Mouse (Mus musculus) cerebellum, postnatal 36 days (tissue): ENCODE measurements around the gene Rps15a.

Experiments used
- DNase-seq, 2 experiments: peaks; one replicate each; pipeline ENCODE4 v3.0.0; 2021 to 2022; ENCODE audit warnings: mixed read lengths in 2 of 2

Rps15a gene

GRCm38 (mm10) chr7:118115877-118116568 is at the start of gene Rps15a:
Gene Rps15a (minus strand): TSS chr7:118116188.
- DNase-seq = peak; percentile 95 to 98

GRCm38 (mm10) chr7:118163006-118163405 is 47.0 kb upstream of the Rps15a start:
- no peak for DNase-seq

GRCm38 (mm10) chr7:118160121-118160520 is 44.1 kb upstream of the Rps15a start:
- DNase-seq = peak in 1 of 2 experiments; percentile 26

- peak; percentile 25 to 32 for DNase-seq
These were observed 40.5 kb upstream of the Rps15a start for GRCm38 (mm10) chr7:118156461-118156860.

GRCm38 (mm10) chr7:118154150-118154549 is 38.2 kb upstream of the Rps15a start:
- no peak for DNase-seq

- no peak for DNase-seq
These were observed 27.6 kb upstream of the Rps15a start for GRCm38 (mm10) chr7:118143602-118144001.

- DNase-seq = no peak
These were observed 27.1 kb upstream of the Rps15a start for GRCm38 (mm10) chr7:118143123-118143522.

- DNase-seq = no peak
These were observed 25.3 kb upstream of the Rps15a start for GRCm38 (mm10) chr7:118141271-118141670.

GRCm38 (mm10) chr7:118135128-118135527 is 19.1 kb upstream of the Rps15a start:
- no peak for DNase-seq

GRCm38 (mm10) chr7:118129430-118130041 is 13.5 kb upstream of the Rps15a start, which contains the start of gene Arl6ip1:
Gene Arl6ip1 (minus strand): TSS chr7:118129662.
- DNase-seq = peak; percentile 93

GRCm38 (mm10) chr7:118128925-118129429 is 13.0 kb upstream of the Rps15a start:
- peak in 1 of 2 experiments; percentile 24 for DNase-seq

- DNase-seq = no peak
These were observed 10.4 kb upstream of the Rps15a start for GRCm38 (mm10) chr7:118126219-118126875.

- no peak for DNase-seq
These were observed 9.7 kb upstream of the Rps15a start for GRCm38 (mm10) chr7:118125736-118126135.

- DNase-seq = no peak
These were observed 7.8 kb upstream of the Rps15a start for GRCm38 (mm10) chr7:118123512-118124411.

- DNase-seq = no peak
These were observed 6.2 kb upstream of the Rps15a start for GRCm38 (mm10) chr7:118122235-118122634.

- DNase-seq = no peak
These were observed 4.7 kb upstream of the Rps15a start for GRCm38 (mm10) chr7:118120654-118121053.

- no peak for DNase-seq
These were observed 4.0 kb upstream of the Rps15a start for GRCm38 (mm10) chr7:118119946-118120345.

- DNase-seq = no peak
These were observed 3.2 kb upstream of the Rps15a start for GRCm38 (mm10) chr7:118119142-118119541.

GRCm38 (mm10) chr7:118118426-118118825 is 2.4 kb upstream of the Rps15a start:
- DNase-seq = no peak

- DNase-seq = no peak
These were observed 1.7 kb upstream of the Rps15a start for GRCm38 (mm10) chr7:118117539-118118210.

GRCm38 (mm10) chr7:118116787-118117538 is 975 bp upstream of the Rps15a start:
- no peak for DNase-seq
